Mouse (Mus musculus): Measurements from ENCODE around the gene Hdac7. TPM values are rescaled to one million over a fixed set of nuclear protein-coding genes. Genes with fewer than 3 reads are reported as not detected.

Hdac7 gene
- polyA plus RNA-seq, 1 experiment from 2014 or later: 28.3 TPM

DNA sequence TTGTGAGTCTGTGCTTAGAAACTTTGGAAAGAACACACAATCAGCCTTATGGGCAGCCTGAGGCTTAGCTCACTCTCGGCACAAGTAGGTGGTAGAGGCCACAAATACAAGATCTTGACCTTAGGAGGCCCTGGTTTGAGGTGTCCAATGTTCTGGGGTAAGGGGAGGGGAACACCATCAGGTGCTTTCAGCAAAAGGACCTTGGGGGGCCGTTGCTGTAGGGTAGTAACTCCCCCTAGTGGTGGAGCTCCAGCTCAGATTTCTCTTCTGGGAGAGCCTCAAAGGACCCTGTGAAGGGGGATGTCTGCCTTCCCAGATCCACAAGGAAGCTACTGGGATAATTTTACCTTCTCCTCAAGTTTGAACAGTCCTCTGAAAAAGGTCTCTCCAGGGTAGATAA lies 6.1 kb upstream of the Hdac7 start:
- no peaks in the 10 kb centered on the region for H3K27me3 ChIP-seq (replicated peaks; ENCODE audit: control insufficient read depth, insufficient read depth, low read length)
- H3K9me3 ChIP-seq (ENCODE audit: control insufficient read depth, low read length): no peaks in the 10 kb centered on the region
- H3K27ac ChIP-seq (ENCODE audit: low read depth): no peak overlapping the region
- peaks cover 8% of the 10 kb centered on the region; the same call in 1 of the 2 replicates for H3K4me1 ChIP-seq (replicated peaks; ENCODE audit: control insufficient read depth, insufficient read depth, low read length)
- WGBS: 17% methylated on average over 2 of the region's 2 CpGs
- DNase-seq (ENCODE audit: low spot score) (no peak), ATAC-seq (replicated peaks; ENCODE audit: low FRiP score, low TSS enrichment, low read depth) (no peak)
- no peak overlapping the region for H3K4me2 ChIP-seq (ENCODE audit: low read length)
- no peak overlapping the region for H3K4me3 ChIP-seq (ENCODE audit: low read depth, low read length)
- H3K9ac ChIP-seq (ENCODE audit: low read length): no peak overlapping the region
- H3K36me3 ChIP-seq (ENCODE audit: control insufficient read depth, insufficient read depth, low read length): no peaks in the 10 kb centered on the region

DNA sequence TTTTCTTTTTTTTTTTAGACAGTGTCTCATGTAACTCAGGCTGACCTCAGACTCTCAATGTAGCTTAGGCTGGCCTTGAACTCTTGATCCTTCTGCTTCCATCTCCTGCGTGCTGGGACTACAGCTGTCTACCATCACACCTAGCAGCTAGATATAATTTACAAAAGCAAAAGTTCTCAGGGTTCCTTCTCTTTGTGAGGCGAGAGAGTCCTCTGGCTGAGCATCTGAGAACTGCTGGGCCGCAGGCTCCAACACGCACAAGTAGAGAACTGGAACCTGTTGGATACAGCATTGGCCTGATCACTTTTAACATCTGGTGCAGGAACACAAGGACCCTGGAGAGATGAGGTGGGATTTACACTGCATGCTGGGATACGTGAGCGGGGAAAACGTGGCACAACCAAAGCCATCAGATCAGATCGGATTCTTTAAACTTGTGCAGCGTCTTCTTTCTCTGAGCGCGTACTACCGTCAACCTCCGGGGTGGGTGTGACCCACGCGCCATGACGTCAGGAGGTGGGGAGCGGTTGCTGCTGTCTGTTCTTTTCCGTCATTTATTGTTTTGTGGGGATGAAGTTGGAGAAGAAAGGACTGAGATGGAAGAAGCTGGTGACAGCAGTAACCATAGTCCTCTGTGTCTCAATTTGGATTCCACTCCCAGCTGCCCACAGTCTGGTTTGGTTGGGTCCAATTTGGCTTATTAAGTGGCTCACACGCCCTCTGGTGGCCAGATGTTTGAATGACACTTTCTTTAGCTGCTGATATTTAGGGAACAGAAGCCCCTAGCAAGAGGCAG lies 5.0 kb upstream of the Hdac7 start:
- Histone ChIP-seq H3K27ac (ENCODE audit: low read depth) (peak overlapping the region; percentile 38; the same call in 1 of the 2 replicates), H3K9me3 (ENCODE audit: control insufficient read depth, low read length) (no peaks in the 10 kb centered on the region), H3K4me3 (ENCODE audit: low read depth, low read length) (peak overlapping the region; percentile 27), H3K9ac (ENCODE audit: low read length) (no peak overlapping the region), H3K4me1 (replicated peaks; ENCODE audit: control insufficient read depth, insufficient read depth, low read length) (peaks cover 8% of the 10 kb centered on the region; the same call in 1 of the 2 replicates), H3K27me3 (replicated peaks; ENCODE audit: control insufficient read depth, insufficient read depth, low read length) (no peaks in the 10 kb centered on the region), H3K36me3 (ENCODE audit: control insufficient read depth, insufficient read depth, low read length) (no peaks in the 10 kb centered on the region), H3K4me2 (ENCODE audit: low read length) (peak overlapping the region; percentile 66)
- WGBS: 6% methylated on average over 19 of the region's 19 CpGs
- DNase-seq (ENCODE audit: low spot score) (peak; percentile 92), ATAC-seq (replicated peaks; ENCODE audit: low FRiP score, low TSS enrichment, low read depth) (peak; percentile 73)

DNA sequence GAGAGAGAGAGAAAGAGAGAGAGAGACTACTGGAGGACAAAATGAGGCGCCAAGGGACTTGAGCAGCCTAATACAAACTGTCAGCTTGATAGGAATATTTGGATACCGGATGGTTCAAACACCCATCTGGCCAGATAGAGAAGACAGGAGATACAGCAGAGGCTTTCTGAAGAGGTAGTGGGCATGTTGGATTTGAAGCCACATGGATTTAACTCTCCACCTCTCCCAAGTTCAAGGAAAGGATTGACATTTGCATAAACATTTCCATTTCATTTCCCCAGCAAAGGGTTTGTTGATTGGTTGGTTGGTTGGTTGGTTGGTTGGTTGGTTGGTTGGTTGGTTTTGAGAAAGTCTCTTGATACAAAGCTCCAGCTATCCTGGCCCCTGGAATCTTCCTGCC lies 3.6 kb upstream of the Hdac7 start:
- Histone ChIP-seq H3K9me3 (ENCODE audit: control insufficient read depth, low read length) (no peaks in the 10 kb centered on the region), H3K9ac (ENCODE audit: low read length) (no peak overlapping the region), H3K27ac (ENCODE audit: low read depth) (no peak overlapping the region), H3K4me1 (replicated peaks; ENCODE audit: control insufficient read depth, insufficient read depth, low read length) (peaks cover 8% of the 10 kb centered on the region; the same call in 1 of the 2 replicates), H3K36me3 (ENCODE audit: control insufficient read depth, insufficient read depth, low read length) (no peaks in the 10 kb centered on the region), H3K27me3 (replicated peaks; ENCODE audit: control insufficient read depth, insufficient read depth, low read length) (no peaks in the 10 kb centered on the region), H3K4me3 (ENCODE audit: low read depth, low read length) (no peak overlapping the region), H3K4me2 (ENCODE audit: low read length) (no peak overlapping the region)
- 95% methylated on average over 2 of the region's 2 CpGs for WGBS
- DNase-seq (ENCODE audit: low spot score) (no peak), ATAC-seq (replicated peaks; ENCODE audit: low FRiP score, low TSS enrichment, low read depth) (no peak)

- Histone ChIP-seq H3K4me3 (ENCODE audit: low read depth, low read length) (no peak overlapping the region), H3K27ac (ENCODE audit: low read depth) (no peak overlapping the region), H3K36me3 (ENCODE audit: control insufficient read depth, insufficient read depth, low read length) (no peaks in the 10 kb centered on the region), H3K27me3 (replicated peaks; ENCODE audit: control insufficient read depth, insufficient read depth, low read length) (no peaks in the 10 kb centered on the region), H3K9ac (ENCODE audit: low read length) (no peak overlapping the region), H3K4me2 (ENCODE audit: low read length) (no peak overlapping the region), H3K9me3 (ENCODE audit: control insufficient read depth, low read length) (no peaks in the 10 kb centered on the region), H3K4me1 (replicated peaks; ENCODE audit: control insufficient read depth, insufficient read depth, low read length) (peaks cover 8% of the 10 kb centered on the region; the same call in 1 of the 2 replicates)
- DNase-seq (ENCODE audit: low spot score) (no peak), ATAC-seq (replicated peaks; ENCODE audit: low FRiP score, low TSS enrichment, low read depth) (no peak)
- WGBS: 87% methylated on average over 4 of the region's 4 CpGs
Measured at GRCm38 (mm10) chr15:97847285-97847684, 3.0 kb upstream of the Hdac7 start.

DNA sequence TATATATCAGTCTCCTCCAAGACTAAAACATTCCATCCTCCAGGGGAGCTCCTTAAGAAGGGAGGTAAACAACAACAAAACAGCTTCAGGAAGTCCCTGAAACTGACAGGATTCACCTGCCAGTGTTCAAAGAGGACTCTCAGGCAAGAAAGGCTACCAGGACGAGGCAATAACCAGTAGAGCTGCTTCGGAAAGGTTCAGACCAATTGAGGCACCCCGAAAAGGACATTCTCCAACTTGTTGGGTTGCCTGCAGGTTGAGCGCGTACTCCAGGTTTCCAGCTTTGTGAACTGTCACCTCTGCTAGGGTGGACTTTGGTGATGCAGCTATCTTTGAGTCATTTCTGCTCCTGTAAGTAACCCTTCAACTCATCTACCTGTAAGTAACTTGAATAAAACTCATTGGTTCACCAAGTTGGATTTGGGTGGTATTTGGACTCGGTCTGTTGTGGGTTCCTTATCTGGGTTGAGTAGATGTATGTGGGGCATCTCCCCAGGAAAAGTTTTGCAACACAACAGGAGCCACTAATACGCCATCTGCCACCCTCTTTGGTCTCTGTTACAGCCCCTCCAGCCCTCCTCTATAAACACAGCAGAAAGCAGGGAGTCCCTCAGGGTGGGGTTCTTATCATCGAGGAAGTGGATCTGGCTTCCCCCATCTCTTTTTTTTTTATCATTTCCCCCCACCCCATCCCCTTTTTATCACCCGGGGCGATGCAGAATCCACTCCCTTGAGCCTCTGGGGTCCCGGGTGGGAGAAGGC lies 2.0 kb upstream of the Hdac7 start:
- no peaks in the 10 kb centered on the region for H3K36me3 ChIP-seq (ENCODE audit: control insufficient read depth, insufficient read depth, low read length)
- WGBS: 88% methylated on average over 11 of the region's 11 CpGs
- H3K9me3 ChIP-seq (ENCODE audit: control insufficient read depth, low read length): no peaks in the 10 kb centered on the region
- no peak for ATAC-seq (replicated peaks; ENCODE audit: low FRiP score, low TSS enrichment, low read depth)
- H3K4me3 ChIP-seq (ENCODE audit: low read depth, low read length): no peak overlapping the region
- DNase-seq (ENCODE audit: low spot score): no peak
- peaks cover 8% of the 10 kb centered on the region; the same call in 1 of the 2 replicates for H3K4me1 ChIP-seq (replicated peaks; ENCODE audit: control insufficient read depth, insufficient read depth, low read length)
- H3K27ac ChIP-seq (ENCODE audit: low read depth): no peak overlapping the region
- H3K27me3 ChIP-seq (replicated peaks; ENCODE audit: control insufficient read depth, insufficient read depth, low read length): no peaks in the 10 kb centered on the region
- H3K9ac ChIP-seq (ENCODE audit: low read length): no peak overlapping the region
- H3K4me2 ChIP-seq (ENCODE audit: low read length): no peak overlapping the region

- 66% methylated on average over 7 of the region's 7 CpGs for WGBS
- H3K4me1 ChIP-seq (replicated peaks; ENCODE audit: control insufficient read depth, insufficient read depth, low read length): peaks cover 11% of the 10 kb centered on the region
- no peak for ATAC-seq (replicated peaks; ENCODE audit: low FRiP score, low TSS enrichment, low read depth)
Measured at GRCm38 (mm10) chr15:97843247-97843651, 1.1 kb downstream of the Hdac7 start.

DNA sequence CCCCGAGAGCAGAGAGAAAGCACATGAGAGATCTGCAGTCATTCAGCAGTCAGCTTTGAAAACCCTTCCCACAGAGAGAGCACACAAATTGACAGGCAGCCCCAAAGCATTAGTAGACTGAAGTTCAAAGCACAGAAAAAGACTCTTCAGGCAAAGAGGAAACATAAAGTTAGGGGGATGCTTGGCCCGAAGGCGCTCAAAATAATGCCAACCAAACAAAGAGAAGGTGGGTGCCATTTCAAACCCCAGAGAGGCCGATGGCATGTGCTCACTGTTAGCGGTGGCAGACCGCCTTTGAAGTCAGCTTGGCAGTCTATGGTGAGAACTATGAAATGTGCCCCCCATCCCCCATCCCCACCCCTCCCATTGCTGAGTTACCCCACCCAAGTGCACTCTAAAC lies 2.2 kb downstream of the Hdac7 start:
- Histone ChIP-seq H3K36me3 (ENCODE audit: control insufficient read depth, insufficient read depth, low read length) (no peaks in the 10 kb centered on the region), H3K27me3 (replicated peaks; ENCODE audit: control insufficient read depth, insufficient read depth, low read length) (no peaks in the 10 kb centered on the region), H3K9ac (ENCODE audit: low read length) (no peak overlapping the region), H3K9me3 (ENCODE audit: control insufficient read depth, low read length) (no peaks in the 10 kb centered on the region), H3K27ac (ENCODE audit: low read depth) (no peak overlapping the region), H3K4me1 (replicated peaks; ENCODE audit: control insufficient read depth, insufficient read depth, low read length) (peaks cover 19% of the 10 kb centered on the region), H3K4me2 (ENCODE audit: low read length) (no peak overlapping the region), H3K4me3 (ENCODE audit: low read depth, low read length) (no peak overlapping the region)
- no peak for DNase-seq (ENCODE audit: low spot score)
- no peak for ATAC-seq (replicated peaks; ENCODE audit: low FRiP score, low TSS enrichment, low read depth)
- WGBS: 96% methylated on average over 6 of the region's 6 CpGs

More at GRCm38 (mm10) chr15:97843247-97843651, 1.1 kb downstream of the Hdac7 start:
- H3K4me3 ChIP-seq (ENCODE audit: low read depth, low read length): no peak overlapping the region
- no peak for DNase-seq (ENCODE audit: low spot score)
- no peaks in the 10 kb centered on the region for H3K9me3 ChIP-seq (ENCODE audit: control insufficient read depth, low read length)
- H3K27ac ChIP-seq (ENCODE audit: low read depth): no peak overlapping the region
- no peak overlapping the region for H3K9ac ChIP-seq (ENCODE audit: low read length)
- H3K36me3 ChIP-seq (ENCODE audit: control insufficient read depth, insufficient read depth, low read length): no peaks in the 10 kb centered on the region
- H3K27me3 ChIP-seq (replicated peaks; ENCODE audit: control insufficient read depth, insufficient read depth, low read length): no peaks in the 10 kb centered on the region
- H3K4me2 ChIP-seq (ENCODE audit: low read length): no peak overlapping the region

GRCm38 (mm10) chr15:97841383-97841782 lies 2.9 kb downstream of the Hdac7 start:
- no peaks in the 10 kb centered on the region for H3K9me3 ChIP-seq (ENCODE audit: control insufficient read depth, low read length)
- H3K36me3 ChIP-seq (ENCODE audit: control insufficient read depth, insufficient read depth, low read length): no peaks in the 10 kb centered on the region
- H3K4me1 ChIP-seq (replicated peaks; ENCODE audit: control insufficient read depth, insufficient read depth, low read length): peaks cover 19% of the 10 kb centered on the region
- H3K9ac ChIP-seq (ENCODE audit: low read length): no peak overlapping the region
- no peak overlapping the region for H3K27ac ChIP-seq (ENCODE audit: low read depth)
- ATAC-seq (replicated peaks; ENCODE audit: low FRiP score, low TSS enrichment, low read depth) (no peak), DNase-seq (ENCODE audit: low spot score) (no peak)
- H3K27me3 ChIP-seq (replicated peaks; ENCODE audit: control insufficient read depth, insufficient read depth, low read length): no peaks in the 10 kb centered on the region
- no peak overlapping the region for H3K4me2 ChIP-seq (ENCODE audit: low read length)
- H3K4me3 ChIP-seq (ENCODE audit: low read depth, low read length): no peak overlapping the region
- 94% methylated on average over 6 of the region's 6 CpGs for WGBS

Data from intestine, embryonic 14.5 days (tissue).